Mouse (Mus musculus) B cell, adult 67 days (primary cell): ENCODE data around the gene Idnk. TPM values are rescaled to one million over a fixed set of nuclear protein-coding genes. Genes with fewer than 3 reads are reported as not detected.

Experiments used
- total RNA-seq, 2 experiments: library from RNA; stranded (reverse); gene quantifications; 4 replicates each; pipeline ENCODE4 v1.2.4; 2023

The Idnk gene
- 10 to 100 TPM; 79.4 to 82.9 TPM for total RNA-seq

DNA sequence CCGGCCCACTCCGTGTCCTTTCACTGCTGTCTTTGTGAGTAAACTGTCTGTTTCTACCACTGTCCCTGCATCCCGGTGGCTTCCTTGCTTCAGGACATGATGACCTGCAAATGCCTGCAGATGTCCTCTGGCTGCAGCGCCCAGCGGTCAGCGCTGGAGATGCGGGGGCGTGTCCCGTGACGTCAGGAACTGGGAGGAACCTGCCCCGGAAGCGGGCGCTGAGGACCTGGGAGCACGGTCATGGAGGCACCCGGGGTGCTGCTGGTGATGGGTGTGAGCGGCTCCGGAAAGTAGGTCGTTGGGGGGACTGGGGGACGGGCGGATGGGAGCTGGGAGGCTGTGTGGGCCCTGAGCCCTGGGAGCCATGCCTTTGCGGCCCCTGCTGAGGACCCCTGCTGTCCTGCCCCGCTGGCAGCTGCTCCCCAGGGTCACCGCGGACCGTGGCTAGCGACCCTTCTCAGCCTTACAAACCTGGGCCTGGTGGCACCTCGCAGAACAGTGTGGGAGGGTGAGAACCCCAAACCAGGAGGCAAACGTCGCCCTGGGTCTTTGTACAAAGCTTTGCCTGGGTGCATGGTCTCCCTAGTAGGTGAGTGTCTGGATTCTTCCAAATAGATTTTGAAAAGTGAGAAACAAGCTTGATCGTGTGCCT, at the start of gene Idnk:
Gene Idnk, plus strand, starts transcription at position 203 of the 652 bp plus-strand sequence.

GRCm38 (mm10) chr13:58113061-58113900, 44.2 kb upstream of the Idnk start, which contains the start of gene Klhl3:
Gene Klhl3 (minus strand): TSS chr13:58113592.

DNA sequence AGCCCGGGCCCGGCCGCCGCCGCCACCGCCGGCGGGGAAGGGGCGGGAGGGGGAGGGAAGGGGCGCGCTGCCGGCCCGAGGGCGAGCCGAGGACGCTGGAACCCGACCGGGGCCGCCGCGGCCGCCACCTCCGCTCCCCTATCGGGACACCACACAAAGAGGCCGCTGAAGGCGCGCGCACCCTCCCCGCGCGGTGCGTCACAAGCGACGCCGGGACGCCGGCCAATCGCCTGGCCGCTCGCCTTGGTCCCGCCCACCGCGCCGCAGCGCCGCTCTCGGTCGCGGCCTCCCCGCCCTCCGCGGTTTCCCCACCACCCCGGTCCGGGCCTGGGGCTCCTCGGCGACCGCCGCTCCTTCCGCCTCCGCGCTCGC, 29.1 kb upstream of the Idnk start, which contains the start of gene Hnrnpa0:
Gene Hnrnpa0, minus strand, starts transcription at position 161 of the 372 bp plus-strand sequence.

Other genes starting within 250 kb of the Idnk start
- gene Spock1, start 249.3 kb upstream of the Idnk start, total RNA-seq: not detected
- under 1 TPM in 1 of 2 experiments, not detected in 1; 0.12 TPM for gene Klhl3, start 44.1 kb upstream of the Idnk start, total RNA-seq
- gene Hnrnpa0, start 29.1 kb upstream of the Idnk start, total RNA-seq: 100 to 1,000 TPM; 136 to 148 TPM
- gene Ubqln1, start 58.0 kb downstream of the Idnk start, total RNA-seq: 100 to 1,000 TPM in 1 of 2 experiments, 10 to 100 TPM in 1; 86.9 to 115 TPM
- 1 to 10 TPM; 4.5 to 6.5 TPM for gene Gkap1, start 118.0 kb downstream of the Idnk start, total RNA-seq
- under 1 TPM; 0.17 to 0.21 TPM for gene Kif27, start 201.5 kb downstream of the Idnk start, total RNA-seq
- 10 to 100 TPM; 12.1 to 17.6 TPM for gene 2210016F16Rik, start 227.6 kb downstream of the Idnk start, total RNA-seq
- gene Rmi1, start 244.6 kb downstream of the Idnk start, total RNA-seq: 10 to 100 TPM; 58.8 to 66.0 TPM
- 1,000 to 10,000 TPM; 1,318 to 1,320 TPM for gene Hnrnpk, start 245.7 kb downstream of the Idnk start, total RNA-seq